Mouse (Mus musculus): Measurements from ENCODE around the gene Olfr312. TPM values are rescaled to one million over a fixed set of nuclear protein-coding genes. Genes with fewer than 3 reads are reported as not detected.
A peak's percentile ranks its signal among the peaks of the same experiment; 100 is the strongest.
"Not testable (repeated sequence)": the region's sequence is repeated elsewhere in the genome, so short reads cannot be mapped to it uniquely, and the experiment has no call there.

Gene Olfr312
- polyA plus RNA-seq, 1 experiment from 2014 or later, result not detected

DNA sequence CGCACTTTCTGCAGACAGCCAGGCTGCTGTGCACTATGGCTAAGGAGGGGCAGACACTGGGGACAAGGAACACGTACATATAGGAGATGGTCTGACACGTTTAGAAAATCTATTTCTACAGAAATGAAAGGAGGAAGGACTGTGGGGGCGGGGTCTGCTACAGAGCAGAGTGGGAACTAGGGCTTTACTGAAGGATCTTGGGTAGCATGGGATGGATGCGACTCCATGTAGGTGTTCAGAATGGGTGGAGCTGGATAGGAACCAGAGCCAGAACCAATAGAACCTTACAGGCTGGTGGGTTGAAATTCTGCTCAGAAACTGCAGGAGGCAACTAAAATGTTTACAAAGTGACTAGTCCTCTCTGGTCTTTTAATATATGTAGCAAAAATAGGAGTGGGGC, 29.3 kb upstream of the Olfr312 start:
- ATAC-seq (ENCODE audit: low FRiP score), result no peak
- DNase-seq (ENCODE audit: low spot score), result no peak
- no peak overlapping the region for H3K4me3 ChIP-seq (replicated peaks; ENCODE audit: low read length)

GRCm38 (mm10) chr11:58801558-58802228, 27.3 kb upstream of the Olfr312 start, which contains the start of gene Fam183b:
Gene Fam183b (minus strand): TSS chr11:58801960.
- Histone ChIP-seq H3K4me2 (replicated peaks) (peak within 1 kb of the TSS; percentile 35), H3K27ac (no peak within 1 kb of the TSS), H3K4me1 (replicated peaks; ENCODE audit: control insufficient read depth, insufficient read depth, low read length) (peaks cover 10% of the 10 kb centered on the region), H3K4me3 (replicated peaks; ENCODE audit: low read length) (no peak within 1 kb of the TSS), H3K27me3 (ENCODE audit: control insufficient read depth, insufficient read depth, low read length) (no peaks in the 10 kb centered on the region), H3K9ac (0 out of 2 replicates have a peak within 1 kb of the TSS, but pooled peaks have one; percentile 20), H3K9me3 (ENCODE audit: control insufficient read depth, low read length) (no peaks in the 10 kb centered on the region), H3K36me3 (replicated peaks; ENCODE audit: control insufficient read depth, insufficient read depth) (no peaks in the 10 kb centered on the region)
- ATAC-seq (ENCODE audit: low FRiP score) (peak; percentile 31; the same call in 1 of the 2 replicates), DNase-seq (ENCODE audit: low spot score) (no peak)
- WGBS, result 24% methylated on average over 14 of the region's 14 CpGs

More for the DNA sequence above, 29.3 kb upstream of the Olfr312 start:
- Histone ChIP-seq H3K9me3 (ENCODE audit: control insufficient read depth, low read length) (no peaks in the 10 kb centered on the region), H3K36me3 (replicated peaks; ENCODE audit: control insufficient read depth, insufficient read depth) (no peaks in the 10 kb centered on the region), H3K9ac (no peak overlapping the region), H3K27ac (no peak overlapping the region), H3K4me2 (replicated peaks) (no peak overlapping the region), H3K27me3 (ENCODE audit: control insufficient read depth, insufficient read depth, low read length) (no peaks in the 10 kb centered on the region), H3K4me1 (replicated peaks; ENCODE audit: control insufficient read depth, insufficient read depth, low read length) (peaks cover 10% of the 10 kb centered on the region)
- WGBS, result 85% methylated on average over 5 of the region's 5 CpGs

DNA sequence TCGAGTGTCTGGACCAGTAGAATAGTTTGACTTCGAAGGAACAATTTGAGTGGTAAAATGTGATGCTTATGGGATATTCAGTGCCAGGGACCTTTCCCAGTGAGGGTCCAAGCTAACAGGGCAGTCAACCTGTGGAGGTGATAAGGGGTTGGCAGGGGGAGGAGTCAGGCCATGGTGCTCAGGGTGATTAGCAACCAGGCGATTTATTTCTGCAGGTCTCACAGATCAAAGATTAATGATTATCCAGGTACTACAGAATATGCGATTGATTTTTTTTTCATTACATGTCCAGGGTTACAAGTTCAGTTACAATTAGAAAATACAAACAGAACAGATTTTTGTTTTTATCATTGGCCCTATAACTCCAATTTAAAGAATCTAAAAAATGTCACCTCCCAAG, 25.2 kb upstream of the Olfr312 start:
- ATAC-seq (ENCODE audit: low FRiP score), result no peak

DNA sequence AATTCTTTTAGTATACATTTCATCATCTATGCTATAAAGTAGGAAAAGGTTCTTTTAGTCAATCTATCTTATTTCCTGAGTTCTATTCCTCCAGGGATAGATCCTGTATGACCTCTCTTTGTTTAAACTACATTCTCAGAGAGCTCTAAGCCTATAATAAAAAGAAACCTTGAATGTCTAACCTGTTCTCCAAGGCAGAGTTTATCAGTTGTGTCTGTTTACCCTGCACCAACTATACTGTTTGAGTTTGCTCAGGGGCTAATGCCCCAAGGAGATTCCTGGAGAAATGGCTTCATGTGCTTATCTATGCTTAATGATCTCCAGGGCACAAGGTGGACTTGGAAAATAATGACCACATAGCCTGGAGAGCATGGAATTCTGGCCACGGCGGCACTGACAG, 24.6 kb upstream of the Olfr312 start:
- no peaks in the 10 kb centered on the region for H3K9me3 ChIP-seq (ENCODE audit: control insufficient read depth, low read length)
- no peak overlapping the region for H3K27ac ChIP-seq
- ATAC-seq (ENCODE audit: low FRiP score) (no peak), DNase-seq (ENCODE audit: low spot score) (no peak)
- H3K4me2 ChIP-seq (replicated peaks), result no peak overlapping the region
- no peak overlapping the region for H3K4me3 ChIP-seq (replicated peaks; ENCODE audit: low read length)
- H3K27me3 ChIP-seq (ENCODE audit: control insufficient read depth, insufficient read depth, low read length), result no peaks in the 10 kb centered on the region
- H3K36me3 ChIP-seq (replicated peaks; ENCODE audit: control insufficient read depth, insufficient read depth), result no peaks in the 10 kb centered on the region
- no peak overlapping the region for H3K9ac ChIP-seq
- 69% methylated on average over 2 of the region's 2 CpGs for WGBS
- H3K4me1 ChIP-seq (replicated peaks; ENCODE audit: control insufficient read depth, insufficient read depth, low read length), result peaks cover 10% of the 10 kb centered on the region

More for the DNA sequence above, 25.2 kb upstream of the Olfr312 start:
- Histone ChIP-seq H3K4me2 (replicated peaks) (no peak overlapping the region), H3K9ac (no peak overlapping the region), H3K27ac (no peak overlapping the region), H3K36me3 (replicated peaks; ENCODE audit: control insufficient read depth, insufficient read depth) (no peaks in the 10 kb centered on the region), H3K9me3 (ENCODE audit: control insufficient read depth, low read length) (no peaks in the 10 kb centered on the region), H3K4me1 (replicated peaks; ENCODE audit: control insufficient read depth, insufficient read depth, low read length) (peaks cover 10% of the 10 kb centered on the region), H3K27me3 (ENCODE audit: control insufficient read depth, insufficient read depth, low read length) (no peaks in the 10 kb centered on the region), H3K4me3 (replicated peaks; ENCODE audit: low read length) (no peak overlapping the region)
- 81% methylated on average over 4 of the region's 4 CpGs for WGBS
- DNase-seq (ENCODE audit: low spot score), result no peak

DNA sequence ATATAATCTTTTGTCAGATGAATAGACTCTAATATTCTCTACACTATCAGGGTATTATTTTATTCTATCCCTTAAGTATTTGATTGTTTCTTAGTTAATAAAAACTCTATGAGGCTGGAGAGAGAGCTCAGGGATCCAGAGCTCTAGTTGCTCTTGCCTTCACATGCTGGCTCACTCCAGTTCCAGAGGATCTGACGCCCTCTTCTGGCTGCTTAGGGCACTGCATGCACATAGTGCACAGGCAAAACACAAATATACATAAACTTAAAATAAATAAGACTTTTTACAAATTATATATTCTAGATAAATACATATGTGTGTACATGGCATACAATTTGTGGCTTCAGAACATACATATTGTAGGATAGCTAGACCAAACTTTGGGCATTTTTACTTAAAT, 17.0 kb upstream of the Olfr312 start:
- no peaks in the 10 kb centered on the region for H3K27me3 ChIP-seq (ENCODE audit: control insufficient read depth, insufficient read depth, low read length)

DNA sequence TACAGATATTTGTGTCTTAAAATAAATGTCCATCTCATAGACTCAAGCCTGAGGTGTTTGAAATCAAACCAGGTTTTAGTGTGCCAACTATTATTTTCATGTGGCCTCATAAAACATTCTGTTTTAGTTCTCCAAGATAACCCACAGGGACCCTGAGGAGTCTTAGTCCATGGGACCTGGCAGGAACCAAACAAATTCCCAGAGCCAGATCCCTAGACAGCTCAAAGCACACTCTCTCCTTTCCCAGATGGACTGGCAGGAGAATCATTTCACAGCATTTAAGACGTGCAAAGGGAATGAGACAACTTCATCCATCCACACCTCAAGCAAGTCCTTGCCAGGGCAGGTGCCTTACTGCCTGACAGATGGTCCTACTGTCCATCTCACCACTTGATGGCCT, 14.3 kb upstream of the Olfr312 start, which contains the start of gene Olfr313:
Gene Olfr313 (plus strand): TSS at position 301 of the 400 bp plus-strand sequence.
- not testable (repeated sequence) for H3K4me1 ChIP-seq (replicated peaks; ENCODE audit: control insufficient read depth, insufficient read depth, low read length); H3K36me3 ChIP-seq (replicated peaks; ENCODE audit: control insufficient read depth, insufficient read depth); H3K9me3 ChIP-seq (ENCODE audit: control insufficient read depth, low read length); H3K9ac ChIP-seq; DNase-seq (ENCODE audit: low spot score); ATAC-seq (ENCODE audit: low FRiP score); H3K27me3 ChIP-seq (ENCODE audit: control insufficient read depth, insufficient read depth, low read length); H3K4me3 ChIP-seq (replicated peaks; ENCODE audit: low read length); H3K4me2 ChIP-seq (replicated peaks); H3K27ac ChIP-seq
- 54% methylated on average over 1 of the region's 1 CpGs for WGBS

More for the DNA sequence above, 17.0 kb upstream of the Olfr312 start:
- Histone ChIP-seq H3K9me3 (ENCODE audit: control insufficient read depth, low read length) (no peaks in the 10 kb centered on the region), H3K4me3 (replicated peaks; ENCODE audit: low read length) (no peak overlapping the region), H3K4me1 (replicated peaks; ENCODE audit: control insufficient read depth, insufficient read depth, low read length) (no peaks in the 10 kb centered on the region), H3K36me3 (replicated peaks; ENCODE audit: control insufficient read depth, insufficient read depth) (no peaks in the 10 kb centered on the region), H3K27ac (no peak overlapping the region), H3K9ac (no peak overlapping the region), H3K4me2 (replicated peaks) (no peak overlapping the region)
- 3% methylated on average over 1 of the region's 1 CpGs for WGBS
- DNase-seq (ENCODE audit: low spot score) (no peak), ATAC-seq (ENCODE audit: low FRiP score) (no peak)

GRCm38 (mm10) chr11:58815676-58816075, 13.4 kb upstream of the Olfr312 start:
- Histone ChIP-seq H3K9me3 (ENCODE audit: control insufficient read depth, low read length) (no peaks in the 10 kb centered on the region), H3K4me1 (replicated peaks; ENCODE audit: control insufficient read depth, insufficient read depth, low read length) (no peaks in the 10 kb centered on the region), H3K27ac (no peak overlapping the region), H3K27me3 (ENCODE audit: control insufficient read depth, insufficient read depth, low read length) (no peaks in the 10 kb centered on the region), H3K4me2 (replicated peaks) (no peak overlapping the region), H3K36me3 (replicated peaks; ENCODE audit: control insufficient read depth, insufficient read depth) (no peaks in the 10 kb centered on the region), H3K9ac (no peak overlapping the region), H3K4me3 (replicated peaks; ENCODE audit: low read length) (no peak overlapping the region)
- 78% methylated on average over 1 of the region's 1 CpGs for WGBS
- ATAC-seq (ENCODE audit: low FRiP score) (no peak), DNase-seq (ENCODE audit: low spot score) (no peak)

DNA sequence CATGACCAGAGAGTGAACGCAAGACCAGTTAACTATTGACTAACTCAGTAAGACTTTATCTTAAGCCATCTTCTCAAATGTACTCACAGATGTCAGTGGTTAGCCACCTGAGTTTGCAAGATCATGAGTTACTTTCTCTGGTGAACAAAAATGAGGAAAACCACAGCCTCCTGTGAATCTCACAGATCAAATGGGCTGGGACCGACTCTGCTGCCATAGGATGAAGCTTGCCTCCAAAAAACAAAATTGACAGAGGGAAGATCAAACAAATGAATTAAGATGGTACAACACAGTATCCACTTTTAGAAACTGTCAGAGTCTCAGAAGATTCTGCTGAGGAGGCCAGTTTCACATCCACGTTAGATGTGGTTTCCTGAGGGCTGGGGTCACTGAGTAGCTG, 727 bp downstream of the Olfr312 start:
- no peak for DNase-seq (ENCODE audit: low spot score)
- no peak overlapping the region for H3K9ac ChIP-seq
- 88% methylated on average over 3 of the region's 3 CpGs for WGBS
- no peaks in the 10 kb centered on the region for H3K27me3 ChIP-seq (ENCODE audit: control insufficient read depth, insufficient read depth, low read length)
- H3K4me2 ChIP-seq (replicated peaks), result no peak overlapping the region
- H3K27ac ChIP-seq, result no peak overlapping the region
- H3K9me3 ChIP-seq (ENCODE audit: control insufficient read depth, low read length), result no peaks in the 10 kb centered on the region
- H3K4me1 ChIP-seq (replicated peaks; ENCODE audit: control insufficient read depth, insufficient read depth, low read length), result no peaks in the 10 kb centered on the region
- H3K36me3 ChIP-seq (replicated peaks; ENCODE audit: control insufficient read depth, insufficient read depth), result no peaks in the 10 kb centered on the region
- H3K4me3 ChIP-seq (replicated peaks; ENCODE audit: low read length), result no peak overlapping the region
- ATAC-seq (ENCODE audit: low FRiP score), result no peak

DNA sequence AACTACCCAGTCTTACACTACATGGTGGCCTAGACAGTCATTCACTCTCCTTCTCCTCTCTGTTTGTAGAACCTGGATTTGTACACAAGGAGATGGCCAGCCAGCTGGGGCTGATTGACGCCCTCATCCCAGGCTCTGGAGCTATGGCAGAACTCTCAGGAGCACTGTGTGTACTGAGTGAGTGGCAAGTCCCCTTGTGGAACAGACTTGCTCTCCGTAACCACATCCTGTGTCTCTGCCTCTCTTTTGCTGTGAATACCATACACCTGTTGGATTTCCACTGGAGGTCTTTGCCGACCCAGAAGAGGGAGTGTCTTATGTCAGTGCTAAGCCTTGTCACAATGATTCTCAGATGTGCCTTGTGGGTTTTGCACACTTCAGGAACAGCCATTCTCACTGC, 3.5 kb downstream of the Olfr312 start:
- H3K27me3 ChIP-seq (ENCODE audit: control insufficient read depth, insufficient read depth, low read length); DNase-seq (ENCODE audit: low spot score); H3K4me3 ChIP-seq (replicated peaks; ENCODE audit: low read length); H3K4me1 ChIP-seq (replicated peaks; ENCODE audit: control insufficient read depth, insufficient read depth, low read length); ATAC-seq (ENCODE audit: low FRiP score); H3K9ac ChIP-seq; H3K4me2 ChIP-seq (replicated peaks); H3K9me3 ChIP-seq (ENCODE audit: control insufficient read depth, low read length); H3K27ac ChIP-seq; H3K36me3 ChIP-seq (replicated peaks; ENCODE audit: control insufficient read depth, insufficient read depth): not testable (repeated sequence)
- WGBS, result 92% methylated on average over 3 of the region's 3 CpGs

Measured in hindbrain, embryonic 14.5 days (tissue).